Mouse (Mus musculus) forebrain, embryonic 11.5 days (tissue): ENCODE measurements around the gene Trib2. TPM values are rescaled to one million over a fixed set of nuclear protein-coding genes. Genes with fewer than 3 reads are reported as not detected.

Experiments used
- ATAC-seq: fragments of 200-750 bp; cut with Nextera tagmentation; replicated peaks from 2 replicates; pipeline ENCODE4 v1.8.0; 2017; ENCODE audit warnings: moderate TSS enrichment; ENCODE audit not compliant: low FRiP score
- DNase-seq: peaks from one replicate; pipeline ENCODE4 v3.0.0-alpha.2; 2017; ENCODE audit warnings: low spot score
- H3K27ac ChIP-seq: fragments of 300-500 bp; sonication (generic); 2 replicates; pipeline ENCODE4 v1.5.1; 2014; ENCODE audit warnings: low read depth, low read length
- H3K27me3 ChIP-seq: fragments of 300-500 bp; sonication (generic); 2 replicates; pipeline ENCODE4 v1.6.1; 2014; ENCODE audit warnings: mild to moderate bottlenecking, low read length, mixed read lengths; ENCODE audit not compliant: control insufficient read depth, insufficient read depth
- H3K36me3 ChIP-seq: fragments of 300-500 bp; sonication (generic); 2 replicates; pipeline ENCODE4 v1.6.1; 2014; ENCODE audit warnings: mild to moderate bottlenecking, low read length, moderate library complexity, mixed read lengths; ENCODE audit not compliant: control insufficient read depth, insufficient read depth
- H3K4me1 ChIP-seq: fragments of 300-500 bp; sonication (generic); replicated peaks from 2 replicates; pipeline ENCODE4 v1.6.1; 2014; ENCODE audit warnings: low read length, mixed read lengths; ENCODE audit not compliant: control insufficient read depth, insufficient read depth
- H3K4me2 ChIP-seq: fragments of 300-500 bp; sonication (generic); 2 replicates; pipeline ENCODE4 v1.6.1; 2014; ENCODE audit warnings: low read depth, mild to moderate bottlenecking, low read length, moderate library complexity, mixed read lengths; ENCODE audit not compliant: severe bottlenecking
- H3K4me3 ChIP-seq: fragments of 300-500 bp; sonication (generic); 2 replicates; pipeline ENCODE4 v1.5.1; 2014; ENCODE audit warnings: low read depth, low read length
- H3K9ac ChIP-seq: fragments of 300-500 bp; sonication (generic); 2 replicates; pipeline ENCODE4 v1.6.1; 2014; ENCODE audit warnings: low read length
- H3K9me3 ChIP-seq: fragments of 300-500 bp; sonication (generic); 2 replicates; pipeline ENCODE4 v1.6.1; 2016; ENCODE audit warnings: low read length, mixed read lengths; ENCODE audit not compliant: control insufficient read depth
- WGBS: fragments of 180-500 bp; shearing (Covaris S2); extraction: QIAGEN DNeasy Blood & Tissue Kit; methylation state at CpG from one replicate; pipeline ENCODE4 v1.1.7; 2014; 5-methylcytosine and 5-hydroxymethylcytosine counted together
- polyA plus RNA-seq: library from polyadenylated mRNA; unstranded; fragments of >200 nt; fragmentation: Nextera tagmentation; extraction: Ambion mirVana; gene quantifications from 2 replicates; pipeline ENCODE4 v1.2.1, GENCODE M21; 2014

Trib2 gene
- polyA plus RNA-seq, 1 experiment from 2014 or later: 57.4 TPM

GRCm38 (mm10) chr12:15768536-15768935 lies 48.2 kb downstream of the Trib2 start:
- 94% methylated on average over 3 of the region's 3 CpGs for WGBS

GRCm38 (mm10) chr12:15765996-15766395 lies 50.7 kb downstream of the Trib2 start:
- no peak overlapping the region for H3K27ac ChIP-seq
- H3K4me3 ChIP-seq: no peak overlapping the region
- H3K9ac ChIP-seq: no peak overlapping the region
- ATAC-seq: no peak
- WGBS: 92% methylated on average over 12 of the region's 12 CpGs
- no peaks in the 10 kb centered on the region for H3K36me3 ChIP-seq
- no peaks in the 10 kb centered on the region for H3K27me3 ChIP-seq
- no peak overlapping the region for H3K4me2 ChIP-seq
- DNase-seq: no peak
- no peaks in the 10 kb centered on the region for H3K4me1 ChIP-seq
- no peaks in the 10 kb centered on the region for H3K9me3 ChIP-seq

More at GRCm38 (mm10) chr12:15768536-15768935, 48.2 kb downstream of the Trib2 start:
- Histone ChIP-seq H3K27ac (no peak overlapping the region), H3K36me3 (no peaks in the 10 kb centered on the region), H3K27me3 (no peaks in the 10 kb centered on the region), H3K4me3 (no peak overlapping the region), H3K4me2 (no peak overlapping the region), H3K9ac (no peak overlapping the region), H3K4me1 (no peaks in the 10 kb centered on the region), H3K9me3 (no peaks in the 10 kb centered on the region)
- DNase-seq (no peak), ATAC-seq (no peak)

- Histone ChIP-seq H3K4me2 (no peak overlapping the region), H3K27me3 (no peaks in the 10 kb centered on the region), H3K36me3 (no peaks in the 10 kb centered on the region), H3K4me1 (no peaks in the 10 kb centered on the region), H3K9me3 (no peaks in the 10 kb centered on the region), H3K27ac (no peak overlapping the region), H3K9ac (no peak overlapping the region), H3K4me3 (no peak overlapping the region)
- DNase-seq: no peak
- ATAC-seq: no peak
- WGBS: 8% methylated on average over 1 of the region's 1 CpGs
Measured at GRCm38 (mm10) chr12:15765238-15765637, 51.5 kb downstream of the Trib2 start.

- Histone ChIP-seq H3K4me3 (no peak overlapping the region), H3K27ac (no peak overlapping the region), H3K4me2 (no peak overlapping the region), H3K36me3 (no peaks in the 10 kb centered on the region), H3K9ac (no peak overlapping the region), H3K9me3 (no peaks in the 10 kb centered on the region), H3K4me1 (no peaks in the 10 kb centered on the region), H3K27me3 (no peaks in the 10 kb centered on the region)
- WGBS: 95% methylated on average over 8 of the region's 8 CpGs
- ATAC-seq (no peak), DNase-seq (no peak)
Measured at GRCm38 (mm10) chr12:15761453-15762116, 55.1 kb downstream of the Trib2 start.

- Histone ChIP-seq H3K9ac (no peak overlapping the region), H3K36me3 (no peaks in the 10 kb centered on the region), H3K27ac (no peak overlapping the region), H3K27me3 (no peaks in the 10 kb centered on the region), H3K4me1 (no peaks in the 10 kb centered on the region), H3K4me2 (no peak overlapping the region), H3K4me3 (no peak overlapping the region), H3K9me3 (no peaks in the 10 kb centered on the region)
- ATAC-seq: no peak
- DNase-seq: no peak
- WGBS: 90% methylated on average over 4 of the region's 4 CpGs
Measured at GRCm38 (mm10) chr12:15760684-15761083, 56.0 kb downstream of the Trib2 start.

- WGBS: 60% methylated on average over 2 of the region's 2 CpGs
- ATAC-seq: no peak
Measured at GRCm38 (mm10) chr12:15758866-15759265, 57.9 kb downstream of the Trib2 start.

GRCm38 (mm10) chr12:15757351-15757750 lies 59.4 kb downstream of the Trib2 start:
- ATAC-seq: no peak
- DNase-seq: no peak
- no peaks in the 10 kb centered on the region for H3K27me3 ChIP-seq
- H3K36me3 ChIP-seq: no peaks in the 10 kb centered on the region
- H3K4me1 ChIP-seq: no peaks in the 10 kb centered on the region
- H3K9me3 ChIP-seq: no peaks in the 10 kb centered on the region
- no peak overlapping the region for H3K4me2 ChIP-seq
- H3K4me3 ChIP-seq: no peak overlapping the region
- no peak overlapping the region for H3K9ac ChIP-seq
- 86% methylated on average over 8 of the region's 8 CpGs for WGBS
- no peak overlapping the region for H3K27ac ChIP-seq

More at GRCm38 (mm10) chr12:15758866-15759265, 57.9 kb downstream of the Trib2 start:
- Histone ChIP-seq H3K9ac (no peak overlapping the region), H3K4me2 (no peak overlapping the region), H3K4me3 (no peak overlapping the region), H3K27me3 (no peaks in the 10 kb centered on the region), H3K9me3 (no peaks in the 10 kb centered on the region), H3K27ac (no peak overlapping the region; the same call in 1 of the 2 replicates), H3K36me3 (no peaks in the 10 kb centered on the region), H3K4me1 (no peaks in the 10 kb centered on the region)
- DNase-seq: no peak

- Histone ChIP-seq H3K27me3 (no peaks in the 10 kb centered on the region), H3K4me3 (no peak overlapping the region), H3K9me3 (no peaks in the 10 kb centered on the region), H3K9ac (no peak overlapping the region), H3K27ac (no peak overlapping the region), H3K4me1 (no peaks in the 10 kb centered on the region), H3K36me3 (no peaks in the 10 kb centered on the region), H3K4me2 (no peak overlapping the region)
- 81% methylated on average over 2 of the region's 2 CpGs for WGBS
- DNase-seq (no peak), ATAC-seq (no peak)
Measured at GRCm38 (mm10) chr12:15755030-15755690, 61.6 kb downstream of the Trib2 start.

- DNase-seq: no peak
- 92% methylated on average over 2 of the region's 2 CpGs for WGBS
Measured at GRCm38 (mm10) chr12:15754602-15755001, 62.1 kb downstream of the Trib2 start.

More at GRCm38 (mm10) chr12:15754602-15755001, 62.1 kb downstream of the Trib2 start:
- H3K4me2 ChIP-seq: no peak overlapping the region
- H3K4me3 ChIP-seq: no peak overlapping the region
- H3K4me1 ChIP-seq: no peaks in the 10 kb centered on the region
- no peaks in the 10 kb centered on the region for H3K36me3 ChIP-seq
- no peak overlapping the region for H3K27ac ChIP-seq
- no peak overlapping the region for H3K9ac ChIP-seq
- H3K9me3 ChIP-seq: no peaks in the 10 kb centered on the region
- ATAC-seq: no peak
- no peaks in the 10 kb centered on the region for H3K27me3 ChIP-seq
